Mouse (Mus musculus) hindbrain, embryonic 14.5 days (tissue): Measurements from ENCODE around the gene Tmem170. TPM values are rescaled to one million over a fixed set of nuclear protein-coding genes. Genes with fewer than 3 reads are reported as not detected.

Source experiments
- ATAC-seq: fragments of 200-750 bp; cut with Nextera tagmentation; 2 replicates; pipeline ENCODE4 v1.8.0; 2017; ENCODE audit warnings: moderate number of reproducible peaks, mild to moderate bottlenecking, moderate TSS enrichment, moderate library complexity; ENCODE audit not compliant: low FRiP score
- DNase-seq: peaks from one replicate; pipeline ENCODE4 v3.0.0-alpha.2; 2015; ENCODE audit warnings: low spot score
- H3K27ac ChIP-seq: fragments of 300-500 bp; sonication (generic); 2 replicates; pipeline ENCODE4 v1.5.1; 2014; ENCODE audit warnings: mild to moderate bottlenecking, moderate library complexity
- H3K27me3 ChIP-seq: fragments of 300-500 bp; sonication (generic); 2 replicates; pipeline ENCODE4 v1.6.1; 2014; ENCODE audit warnings: mild to moderate bottlenecking, low read length, mixed read lengths; ENCODE audit not compliant: control insufficient read depth, insufficient read depth
- H3K36me3 ChIP-seq: fragments of 300-500 bp; sonication (generic); replicated peaks from 2 replicates; pipeline ENCODE4 v1.6.1; 2014; ENCODE audit not compliant: control insufficient read depth, insufficient read depth
- H3K4me1 ChIP-seq: fragments of 300-500 bp; sonication (generic); replicated peaks from 2 replicates; pipeline ENCODE4 v1.6.1; 2014; ENCODE audit warnings: antibody characterized with exemption, low read length, mixed read lengths; ENCODE audit not compliant: control insufficient read depth, insufficient read depth
- H3K4me2 ChIP-seq: fragments of 300-500 bp; sonication (generic); replicated peaks from 2 replicates; pipeline ENCODE4 v1.6.1; 2014; ENCODE audit warnings: mild to moderate bottlenecking, moderate library complexity
- H3K4me3 ChIP-seq: fragments of 300-500 bp; sonication (generic); replicated peaks from 2 replicates; pipeline ENCODE4 v1.5.1; 2014; ENCODE audit warnings: mild to moderate bottlenecking, low read length
- H3K9ac ChIP-seq: fragments of 300-500 bp; sonication (generic); 2 replicates; pipeline ENCODE4 v1.6.1; 2014
- H3K9me3 ChIP-seq: fragments of 300-500 bp; sonication (generic); 2 replicates; pipeline ENCODE4 v1.6.1; 2016; ENCODE audit warnings: low read length; ENCODE audit not compliant: control insufficient read depth
- WGBS: fragments of 180-500 bp; shearing (Covaris S2); extraction: QIAGEN DNeasy Blood & Tissue Kit; methylation state at CpG from one replicate; pipeline ENCODE4 v1.1.7; 2014; 5-methylcytosine and 5-hydroxymethylcytosine counted together
- polyA plus RNA-seq: library from polyadenylated mRNA; unstranded; fragments of >200 nt; fragmentation: Nextera tagmentation; extraction: Ambion mirVana; gene quantifications from 2 replicates; pipeline ENCODE4 v1.2.1, GENCODE M21; 2014

The Tmem170 gene
- polyA plus RNA-seq, 1 experiment from 2014 or later = 3.7 TPM

DNA sequence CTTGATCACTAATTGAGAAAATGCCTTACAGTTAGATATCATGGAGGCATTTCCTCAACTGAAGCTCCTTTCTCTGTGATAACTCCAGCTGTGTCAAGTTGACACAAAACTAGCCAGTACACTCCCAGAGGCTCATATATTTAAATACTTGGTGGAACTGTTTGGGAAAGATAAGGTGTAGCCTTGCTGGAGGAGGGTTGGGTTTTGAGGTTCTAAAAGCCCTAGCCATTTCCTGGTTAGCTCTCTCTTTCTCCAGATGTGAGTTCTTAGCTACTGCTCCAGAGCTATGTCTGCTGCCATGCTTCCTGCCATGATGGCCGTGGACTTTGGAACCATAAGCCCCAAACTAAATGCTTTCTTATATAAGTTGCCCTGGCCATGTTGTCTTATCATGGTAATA lies 10.9 kb upstream of the Tmem170 start:
- no peak overlapping the region for H3K9ac ChIP-seq
- peaks cover 37% of the 10 kb centered on the region for H3K27me3 ChIP-seq
- H3K4me2 ChIP-seq = no peak overlapping the region
- DNase-seq = no peak
- no peaks in the 10 kb centered on the region for H3K9me3 ChIP-seq
- ATAC-seq = no peak
- no peaks in the 10 kb centered on the region for H3K36me3 ChIP-seq
- 72% methylated on average over 1 of the region's 1 CpGs for WGBS
- H3K4me1 ChIP-seq = no peaks in the 10 kb centered on the region
- H3K27ac ChIP-seq = no peak overlapping the region
- H3K4me3 ChIP-seq = no peak overlapping the region

GRCm38 (mm10) chr8:111883615-111884014 lies 7.1 kb upstream of the Tmem170 start:
- H3K4me1 ChIP-seq = no peaks in the 10 kb centered on the region
- ATAC-seq = no peak
- WGBS = 87% methylated on average over 4 of the region's 4 CpGs
- no peak overlapping the region for H3K9ac ChIP-seq
- H3K4me3 ChIP-seq = no peak overlapping the region
- no peak for DNase-seq
- no peak overlapping the region for H3K4me2 ChIP-seq
- no peak overlapping the region for H3K27ac ChIP-seq
- H3K36me3 ChIP-seq = no peaks in the 10 kb centered on the region
- no peaks in the 10 kb centered on the region for H3K27me3 ChIP-seq
- H3K9me3 ChIP-seq = no peaks in the 10 kb centered on the region

GRCm38 (mm10) chr8:111881591-111881990 lies 5.0 kb upstream of the Tmem170 start:
- Histone ChIP-seq H3K4me1 (no peaks in the 10 kb centered on the region), H3K27ac (no peak overlapping the region), H3K27me3 (no peaks in the 10 kb centered on the region), H3K4me2 (no peak overlapping the region), H3K4me3 (no peak overlapping the region), H3K36me3 (no peaks in the 10 kb centered on the region), H3K9me3 (no peaks in the 10 kb centered on the region), H3K9ac (no peak overlapping the region)
- ATAC-seq = no peak
- peak; percentile 75 for DNase-seq
- WGBS = 3% methylated on average over 2 of the region's 2 CpGs

DNA sequence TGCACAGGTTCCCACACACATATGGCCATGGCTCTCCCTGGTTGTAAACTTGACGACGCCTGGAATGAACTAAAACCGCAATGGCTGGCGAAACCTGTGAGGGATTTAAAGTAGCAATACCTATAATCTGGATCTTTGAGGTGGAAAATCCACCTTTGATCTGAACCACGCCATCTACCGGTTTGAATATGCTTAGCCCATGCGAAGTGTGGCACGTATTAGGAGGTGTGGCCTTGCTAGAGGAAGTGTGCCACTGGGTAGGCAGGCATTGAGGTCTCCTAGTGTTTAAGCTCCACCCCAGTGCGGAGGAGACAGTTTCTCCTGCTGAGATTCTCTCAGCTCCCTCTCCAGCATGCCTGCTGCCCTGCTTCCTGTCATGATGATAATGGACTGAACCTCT lies 1.2 kb upstream of the Tmem170 start:
- Histone ChIP-seq H3K36me3 (no peaks in the 10 kb centered on the region), H3K27ac (no peak overlapping the region), H3K9me3 (no peaks in the 10 kb centered on the region), H3K27me3 (no peaks in the 10 kb centered on the region), H3K9ac (no peak overlapping the region), H3K4me1 (peaks cover 8% of the 10 kb centered on the region), H3K4me3 (no peak overlapping the region), H3K4me2 (no peak overlapping the region)
- 69% methylated on average over 9 of the region's 9 CpGs for WGBS
- ATAC-seq (no peak), DNase-seq (no peak)

- Histone ChIP-seq H3K4me2 (peak overlapping the region; percentile 67), H3K9me3 (no peaks in the 10 kb centered on the region), H3K27me3 (no peaks in the 10 kb centered on the region), H3K36me3 (no peaks in the 10 kb centered on the region), H3K27ac (no peak overlapping the region), H3K4me3 (peak overlapping the region; percentile 86), H3K9ac (peak overlapping the region; percentile 73), H3K4me1 (peaks cover 8% of the 10 kb centered on the region)
- 27% methylated on average over 9 of the region's 9 CpGs for WGBS
- DNase-seq (no peak), ATAC-seq (no peak)
These were observed 792 bp downstream of the Tmem170 start for GRCm38 (mm10) chr8:111875758-111876157.

DNA sequence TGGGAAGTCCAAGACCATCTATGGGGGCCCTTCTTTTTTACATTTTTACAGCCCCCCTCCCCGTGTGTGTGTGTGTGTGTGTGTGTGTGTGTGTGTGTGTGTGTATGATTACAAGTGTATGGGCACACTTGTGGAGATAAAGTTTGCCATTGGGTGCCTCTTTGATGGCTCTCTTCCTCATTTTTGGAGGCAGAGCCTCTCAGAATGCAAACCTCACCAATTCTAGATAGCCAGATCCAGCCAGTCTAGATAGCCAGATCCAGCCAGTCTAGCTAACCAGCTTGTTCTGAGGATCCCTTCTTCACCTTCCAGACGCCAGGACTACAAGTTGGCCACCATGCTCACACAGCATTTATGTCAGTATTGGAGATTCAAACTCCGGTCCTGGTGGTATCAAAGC lies 5.3 kb downstream of the Tmem170 start:
- Histone ChIP-seq H3K27me3 (no peaks in the 10 kb centered on the region), H3K9ac (no peak overlapping the region), H3K4me2 (no peak overlapping the region), H3K36me3 (no peaks in the 10 kb centered on the region), H3K4me3 (no peak overlapping the region), H3K4me1 (peaks cover 8% of the 10 kb centered on the region), H3K9me3 (no peaks in the 10 kb centered on the region), H3K27ac (no peak overlapping the region)
- ATAC-seq (no peak), DNase-seq (no peak)
- WGBS = 87% methylated on average over 3 of the region's 3 CpGs

- DNase-seq (no peak), ATAC-seq (no peak)
- H3K4me3 ChIP-seq = no peak overlapping the region
- H3K4me1 ChIP-seq = 0 out of 2 replicates have a peak, but pooled peaks cover under 1% of the 10 kb centered on the region
- H3K36me3 ChIP-seq = peaks cover 7% of the 10 kb centered on the region
- no peaks in the 10 kb centered on the region for H3K27me3 ChIP-seq
- 88% methylated on average over 3 of the region's 3 CpGs for WGBS
- H3K4me2 ChIP-seq = no peak overlapping the region
- H3K27ac ChIP-seq = no peak overlapping the region
- H3K9ac ChIP-seq = no peak overlapping the region
- no peaks in the 10 kb centered on the region for H3K9me3 ChIP-seq
These were observed 6.2 kb downstream of the Tmem170 start for GRCm38 (mm10) chr8:111870379-111870778.

GRCm38 (mm10) chr8:111868664-111869063 lies 7.9 kb downstream of the Tmem170 start:
- Histone ChIP-seq H3K4me3 (no peak overlapping the region), H3K36me3 (peaks cover 13% of the 10 kb centered on the region), H3K4me1 (no peaks in the 10 kb centered on the region), H3K9ac (no peak overlapping the region), H3K4me2 (no peak overlapping the region), H3K9me3 (no peaks in the 10 kb centered on the region), H3K27ac (no peak overlapping the region), H3K27me3 (no peaks in the 10 kb centered on the region)
- WGBS = 63% methylated on average over 2 of the region's 2 CpGs
- ATAC-seq (no peak), DNase-seq (no peak)

GRCm38 (mm10) chr8:111865857-111866256 lies 10.7 kb downstream of the Tmem170 start:
- H3K4me2 ChIP-seq = no peak overlapping the region
- H3K4me3 ChIP-seq = no peak overlapping the region
- no peaks in the 10 kb centered on the region for H3K4me1 ChIP-seq
- no peak overlapping the region for H3K27ac ChIP-seq
- WGBS = 87% methylated on average over 6 of the region's 6 CpGs
- H3K36me3 ChIP-seq = peaks cover 13% of the 10 kb centered on the region
- H3K27me3 ChIP-seq = no peaks in the 10 kb centered on the region
- ATAC-seq = no peak
- no peak overlapping the region for H3K9ac ChIP-seq
- DNase-seq = no peak
- H3K9me3 ChIP-seq = no peaks in the 10 kb centered on the region

GRCm38 (mm10) chr8:111865130-111865852 lies 11.3 kb downstream of the Tmem170 start:
- no peaks in the 10 kb centered on the region for H3K4me1 ChIP-seq
- H3K9me3 ChIP-seq = no peaks in the 10 kb centered on the region
- 95% methylated on average over 8 of the region's 8 CpGs for WGBS
- no peak overlapping the region for H3K4me3 ChIP-seq
- ATAC-seq = no peak
- H3K4me2 ChIP-seq = no peak overlapping the region
- no peak for DNase-seq
- H3K36me3 ChIP-seq = peaks cover 13% of the 10 kb centered on the region
- no peak overlapping the region for H3K27ac ChIP-seq
- no peaks in the 10 kb centered on the region for H3K27me3 ChIP-seq
- no peak overlapping the region for H3K9ac ChIP-seq
